In genomic region chr12:30036569-30037055, GRCm38 (mm10) we compare ENCODE assay signal across 11 mouse cellular contexts.
A peak's percentile ranks its signal among the peaks of the same experiment; 100 is the strongest.
DNase-seq lines count a peak whose midpoint lies in the region; ATAC-seq lines count a peak whose summit lies in the region.
"Had no signal": no experiment of that assay in that cellular context is flagged by ENCODE, and none has a peak within 500 bp of the region (broad histone marks: within the 10 kb centered on the region; RNA-seq: fewer than 3 reads in every experiment).

No protein-coding gene starts in this region.

- no peaks in the 10 kb centered on the region for H3K9me3 ChIP-seq in forebrain, embryonic 11.5 days (ENCODE audit: control insufficient read depth, low read length)
- no peaks in the 10 kb centered on the region for H3K9me3 ChIP-seq in stomach, embryonic 15.5 days
- H3K9me3 ChIP-seq: embryonic facial prominence, embryonic 13.5 days; limb, embryonic 13.5 days; megakaryocyte, embryonic 14.5 days had no signal

- no peaks in the 10 kb centered on the region for H3K36me3 ChIP-seq in forebrain, embryonic 11.5 days (ENCODE audit: control insufficient read depth, insufficient read depth, low read length)
- H3K36me3 ChIP-seq in stomach, embryonic 15.5 days, result no peaks in the 10 kb centered on the region
- H3K36me3 ChIP-seq: embryonic facial prominence, embryonic 13.5 days; limb, embryonic 13.5 days had no signal

- ATAC-seq in forebrain, embryonic 11.5 days (replicated peaks; ENCODE audit: low FRiP score), result 0 out of 2 replicates have a peak, but pooled peaks have one; percentile 10
- 0 out of 2 replicates have a peak, but pooled peaks have one; percentile 14 for ATAC-seq in stomach, embryonic 15.5 days (ENCODE audit: insufficient read depth, low FRiP score, low read depth)

- no peak overlapping the region for H3K4me2 ChIP-seq in forebrain, embryonic 11.5 days (ENCODE audit: low read depth, low read length, severe bottlenecking)
- H3K4me2 ChIP-seq in stomach, embryonic 15.5 days, result no peak overlapping the region
- H3K4me2 ChIP-seq: embryonic facial prominence, embryonic 13.5 days; limb, embryonic 13.5 days had no signal

- 49% methylated on average over 4 of the region's 4 CpGs for WGBS in forebrain, embryonic 11.5 days
- 71% methylated on average over 4 of the region's 4 CpGs for WGBS in stomach, embryonic 15.5 days

- H3K4me3 ChIP-seq in forebrain, embryonic 11.5 days (ENCODE audit: low read depth, low read length), result no peak overlapping the region
- no peak overlapping the region for H3K4me3 ChIP-seq in stomach, embryonic 15.5 days (replicated peaks)
- H3K4me3 ChIP-seq: embryonic facial prominence, embryonic 13.5 days; limb, embryonic 13.5 days; megakaryocyte, embryonic 14.5 days had no signal

- peaks cover 8% of the 10 kb centered on the region; the same call in 1 of the 2 replicates for H3K4me1 ChIP-seq in forebrain, embryonic 11.5 days (replicated peaks; ENCODE audit: control insufficient read depth, insufficient read depth, low read length)
- peaks cover 5% of the 10 kb centered on the region for H3K4me1 ChIP-seq in stomach, embryonic 15.5 days
- H3K4me1 ChIP-seq: embryonic facial prominence, embryonic 13.5 days; megakaryocyte, embryonic 14.5 days had no signal

- H3K27me3 ChIP-seq in forebrain, embryonic 11.5 days (ENCODE audit: control insufficient read depth, insufficient read depth, low read length), result no peaks in the 10 kb centered on the region
- no peaks in the 10 kb centered on the region for H3K27me3 ChIP-seq in stomach, embryonic 15.5 days (replicated peaks)
- H3K27me3 ChIP-seq: embryonic facial prominence, embryonic 13.5 days; limb, embryonic 13.5 days; megakaryocyte, embryonic 14.5 days had no signal

- H3K27ac ChIP-seq in forebrain, embryonic 11.5 days (ENCODE audit: low read depth, low read length), result peak overlapping the region; percentile 37; the same call in 1 of the 2 replicates
- H3K27ac ChIP-seq in stomach, embryonic 15.5 days, result no peak overlapping the region
- H3K27ac ChIP-seq: embryonic facial prominence, embryonic 13.5 days; limb, embryonic 13.5 days had no signal

- H3K9ac ChIP-seq in forebrain, embryonic 11.5 days (ENCODE audit: low read length), result no peak overlapping the region
- H3K9ac ChIP-seq in stomach, embryonic 15.5 days, result no peak overlapping the region
- H3K9ac ChIP-seq: embryonic facial prominence, embryonic 13.5 days; limb, embryonic 13.5 days had no signal

- peak; percentile 78 for DNase-seq in retina, postnatal 1 day
- DNase-seq in retina, embryonic 14.5 days (ENCODE audit: low spot score), result no peak
- no peak for DNase-seq in forebrain, embryonic 11.5 days (ENCODE audit: low spot score)
- DNase-seq in layer of hippocampus, postnatal 10 days (ENCODE audit: low spot score in 2 of 2), result peak; percentile 34 to 54
- no peak for DNase-seq in embryo, embryonic 11 days
- no peak for DNase-seq in lung, adult 18-20 months
- DNase-seq in kidney, postnatal 4 days, result no peak

Comparison
In these comparisons a context has a peak if more than half of its experiments do, and no peak if none do; other contexts are left out.
1. DNase-seq: peak in retina, postnatal 1 day (single experiment) and layer of hippocampus, postnatal 10 days (2 of 2); none in retina, embryonic 14.5 days (single experiment), forebrain, embryonic 11.5 days (single experiment), embryo, embryonic 11 days (single experiment), lung, adult 18-20 months (0 of 2) and kidney, postnatal 4 days (0 of 2).